Mouse (Mus musculus) layer of hippocampus, adult 2 months (tissue): ENCODE measurements around the gene Cd4. TPM values are rescaled to one million over a fixed set of nuclear protein-coding genes. Genes with fewer than 3 reads are reported as not detected.
"Not testable (repeated sequence)": the region's sequence is repeated elsewhere in the genome, so short reads cannot be mapped to it uniquely, and the experiment has no call there.

ENCODE experiments used
- DNase-seq, 2 experiments: peaks; one replicate each; pipeline ENCODE4 v3.0.0; 2022; ENCODE audit warnings: low spot score in 2 of 2
- H3K27ac ChIP-seq: fragments of 200-600 bp; 2 replicates; pipeline ENCODE4 v1.8.1; 2022
- H3K4me3 ChIP-seq: fragments of 200-600 bp; 2 replicates; pipeline ENCODE4 v1.8.1; 2022; ENCODE audit warnings: mild to moderate bottlenecking
- CTCF ChIP-seq: fragments of 200-600 bp; conservative IDR thresholded peaks from 2 replicates; pipeline ENCODE4 v1.8.1; 2022; ENCODE audit warnings: antibody characterized with exemption, mild to moderate bottlenecking, moderate library complexity
- total RNA-seq, 2 experiments: library from RNA; stranded (reverse); gene quantifications; 2 replicates each; pipeline ENCODE4 v1.2.3; 2021

Cd4 gene
- total RNA-seq, 2 experiments from 2014 or later: 0.18 to 0.47 TPM

GRCm38 (mm10) chr6:124840241-124841167 is 47.5 kb downstream of the Cd4 start, which contains the start of gene Gnb3:
Gene Gnb3 (minus strand): TSS chr6:124840275.
- DNase-seq: no peak
- no peak for TF ChIP-seq CTCF
- Histone ChIP-seq H3K4me3 (no peak within 1 kb of the TSS), H3K27ac (no peak within 1 kb of the TSS)

- DNase-seq: no peak
- Histone ChIP-seq H3K27ac (no peak overlapping the region), H3K4me3 (no peak overlapping the region)
- TF ChIP-seq CTCF: no peak
Measured at GRCm38 (mm10) chr6:124839805-124840204, 48.2 kb downstream of the Cd4 start.

GRCm38 (mm10) chr6:124836411-124836810 is 51.6 kb downstream of the Cd4 start:
- no peak overlapping the region for H3K27ac ChIP-seq
- DNase-seq: no peak
- TF ChIP-seq CTCF: no peak
- H3K4me3 ChIP-seq: no peak overlapping the region

- no peak overlapping the region for H3K27ac ChIP-seq
- no peak for DNase-seq
- TF ChIP-seq CTCF: no peak
- H3K4me3 ChIP-seq: no peak overlapping the region
Measured at GRCm38 (mm10) chr6:124835531-124835930, 52.5 kb downstream of the Cd4 start.

- Histone ChIP-seq H3K4me3 (no peak overlapping the region), H3K27ac (no peak overlapping the region)
- no peak for DNase-seq
- TF ChIP-seq CTCF: no peak
Measured at GRCm38 (mm10) chr6:124834512-124835081, 53.4 kb downstream of the Cd4 start.

GRCm38 (mm10) chr6:124831649-124832048 is 56.4 kb downstream of the Cd4 start:
- no peak for DNase-seq
- Histone ChIP-seq H3K4me3 (no peak overlapping the region), H3K27ac (no peak overlapping the region)
- TF ChIP-seq CTCF: no peak

GRCm38 (mm10) chr6:124831199-124831598 is 56.8 kb downstream of the Cd4 start:
- not testable (repeated sequence) for H3K4me3 ChIP-seq, DNase-seq, H3K27ac ChIP-seq
- 0 out of 2 replicates have a peak, but pooled peaks have one; percentile 19 for TF ChIP-seq CTCF

GRCm38 (mm10) chr6:124829799-124830700 is 58.0 kb downstream of the Cd4 start:
- TF ChIP-seq CTCF: peak; percentile 42
- peak; percentile 88 to 95 for DNase-seq
- H3K27ac ChIP-seq: peak overlapping the region; percentile 89
- H3K4me3 ChIP-seq: peak overlapping the region; percentile 89

- peak; percentile 36 for TF ChIP-seq CTCF
- peak within 1 kb of the TSS; percentile 89 for H3K4me3 ChIP-seq
- peak; percentile 97 to 100 for DNase-seq
- H3K27ac ChIP-seq: peak within 1 kb of the TSS; percentile 89
Measured at GRCm38 (mm10) chr6:124828868-124829798, 58.9 kb downstream of the Cd4 start, which contains the start of the genes Usp5 and Cdca3. Gene Usp5 (minus strand): TSS chr6:124829484. Gene Cdca3 (plus strand): TSS chr6:124829547.

GRCm38 (mm10) chr6:124828101-124828592 is 59.9 kb downstream of the Cd4 start:
- TF ChIP-seq CTCF: no peak
- no peak for DNase-seq
- Histone ChIP-seq H3K4me3 (peak overlapping the region; percentile 89), H3K27ac (peak overlapping the region; percentile 63)

- H3K4me3 ChIP-seq: no peak overlapping the region
- DNase-seq: no peak
- H3K27ac ChIP-seq: no peak overlapping the region
- no peak for TF ChIP-seq CTCF
Measured at GRCm38 (mm10) chr6:124822049-124822448, 66.0 kb downstream of the Cd4 start.

GRCm38 (mm10) chr6:124820891-124821290 is 67.1 kb downstream of the Cd4 start:
- no peak for DNase-seq
- no peak for TF ChIP-seq CTCF
- no peak overlapping the region for H3K27ac ChIP-seq
- no peak overlapping the region for H3K4me3 ChIP-seq
